Mouse (Mus musculus) ovary, postnatal 10 days (tissue): ENCODE measurements around the gene 4921530L21Rik.

ENCODE experiments used
- DNase-seq: peaks from one replicate; pipeline ENCODE4 v3.0.0; 2022; ENCODE audit warnings: low spot score

Gene 4921530L21Rik

GRCm38 (mm10) chr14:95880954-95881353, at the start of gene 4921530L21Rik:
TSS of gene 4921530L21Rik (plus strand) at chr14:95881254.
- no peak for DNase-seq

- no peak for DNase-seq
Observed at GRCm38 (mm10) chr14:95833866-95834265, 47.2 kb upstream of the 4921530L21Rik start.

GRCm38 (mm10) chr14:95862981-95863380, 18.1 kb upstream of the 4921530L21Rik start:
- DNase-seq, result no peak

GRCm38 (mm10) chr14:95865676-95866416, 15.2 kb upstream of the 4921530L21Rik start:
- no peak for DNase-seq

- no peak for DNase-seq
Observed at GRCm38 (mm10) chr14:95872020-95872419, 9.0 kb upstream of the 4921530L21Rik start.

GRCm38 (mm10) chr14:95876785-95877510, 4.1 kb upstream of the 4921530L21Rik start:
- DNase-seq, result no peak

- no peak for DNase-seq
Observed at GRCm38 (mm10) chr14:95877548-95877947, 3.5 kb upstream of the 4921530L21Rik start.

- no peak for DNase-seq
Observed at GRCm38 (mm10) chr14:95899458-95899857, 18.4 kb downstream of the 4921530L21Rik start.

- no peak for DNase-seq
Observed at GRCm38 (mm10) chr14:95904591-95905095, 23.6 kb downstream of the 4921530L21Rik start.

GRCm38 (mm10) chr14:95913293-95913692, 32.2 kb downstream of the 4921530L21Rik start:
- no peak for DNase-seq

- no peak for DNase-seq
Observed at GRCm38 (mm10) chr14:95926742-95927141, 45.7 kb downstream of the 4921530L21Rik start.

GRCm38 (mm10) chr14:95927810-95928785, 47.0 kb downstream of the 4921530L21Rik start:
- no peak for DNase-seq
